Mouse (Mus musculus) liver, embryonic 13.5 days (tissue): ENCODE data around the gene 1700008O03Rik. TPM values are rescaled to one million over a fixed set of nuclear protein-coding genes. Genes with fewer than 3 reads are reported as not detected.

Experiments used
- ATAC-seq: fragments of 200-750 bp; cut with Nextera tagmentation; 2 replicates; pipeline ENCODE4 v1.8.0; 2017; ENCODE audit warnings: low read depth, mild to moderate bottlenecking, moderate number of reproducible peaks, moderate library complexity
- DNase-seq: peaks from one replicate; pipeline ENCODE4 v3.0.0; 2022
- H3K27ac ChIP-seq: fragments of 300-500 bp; sonication (generic); 2 replicates; pipeline ENCODE4 v1.5.1; 2015; ENCODE audit warnings: moderate library complexity, mild to moderate bottlenecking, inconsistent platforms
- H3K27me3 ChIP-seq: fragments of 300-500 bp; sonication (generic); 2 replicates; pipeline ENCODE4 v1.6.1; 2015; ENCODE audit warnings: mild to moderate bottlenecking, inconsistent platforms
- H3K36me3 ChIP-seq: fragments of 300-500 bp; sonication (generic); 2 replicates; pipeline ENCODE4 v1.6.1; 2015; ENCODE audit warnings: mild to moderate bottlenecking, inconsistent platforms
- H3K4me1 ChIP-seq: fragments of 300-500 bp; sonication (generic); replicated peaks from 2 replicates; pipeline ENCODE4 v1.6.1; 2015; ENCODE audit warnings: inconsistent platforms
- H3K4me2 ChIP-seq: fragments of 300-500 bp; sonication (generic); 2 replicates; pipeline ENCODE4 v1.6.1; 2015; ENCODE audit warnings: inconsistent platforms, mild to moderate bottlenecking, moderate library complexity
- H3K4me3 ChIP-seq: fragments of 300-500 bp; sonication (generic); replicated peaks from 2 replicates; pipeline ENCODE4 v1.5.1; 2015; ENCODE audit warnings: mild to moderate bottlenecking, inconsistent platforms
- H3K9ac ChIP-seq: fragments of 300-500 bp; sonication (generic); 2 replicates; pipeline ENCODE4 v1.6.1; 2015; ENCODE audit warnings: mild to moderate bottlenecking, inconsistent platforms
- H3K9me3 ChIP-seq: fragments of 300-500 bp; sonication (generic); replicated peaks from 2 replicates; pipeline ENCODE4 v1.6.1; 2016; ENCODE audit warnings: inconsistent platforms
- WGBS: fragments of 180-500 bp; shearing (Covaris S2); methylation state at CpG from one replicate; pipeline ENCODE4 v1.1.7; 2015; ENCODE audit not compliant: insufficient replicate concordance; 5-methylcytosine and 5-hydroxymethylcytosine counted together
- polyA plus RNA-seq: library from polyadenylated mRNA; unstranded; fragments of >200 nt; fragmentation: Nextera tagmentation; extraction: Ambion mirVana; gene quantifications from 2 replicates; pipeline ENCODE4 v1.2.1, GENCODE M21; 2015

1700008O03Rik gene
- polyA plus RNA-seq, 1 experiment from 2014 or later = 0.18 TPM

DNA sequence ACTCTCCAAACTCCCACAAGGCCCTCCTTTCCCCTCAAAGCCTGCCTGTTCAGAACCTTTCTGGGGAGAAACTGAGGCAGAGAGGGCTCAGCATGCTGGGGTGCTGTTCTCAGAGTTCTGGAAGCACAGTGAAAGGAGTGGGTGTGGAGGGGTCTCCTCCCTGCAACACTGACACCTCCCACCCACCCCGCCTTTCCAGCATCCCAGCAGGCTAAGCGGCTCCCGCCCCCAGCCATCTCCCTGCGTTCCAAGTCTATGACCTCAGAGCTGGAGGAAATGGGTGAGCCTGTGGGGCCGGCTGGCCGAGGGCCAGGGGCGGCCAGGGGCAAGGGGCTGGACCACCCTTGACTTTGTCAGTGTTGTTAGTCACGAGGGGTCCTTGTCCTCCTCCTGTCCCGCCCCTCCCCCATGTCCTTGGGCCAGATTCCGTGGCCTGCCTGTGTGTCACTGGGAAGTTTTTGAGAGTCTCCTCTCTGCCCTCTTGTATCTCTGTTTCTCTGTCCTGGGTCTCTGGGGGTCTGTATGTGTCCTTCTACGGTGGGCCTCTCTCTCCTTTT lies 42.1 kb downstream of the 1700008O03Rik start:
- Histone ChIP-seq H3K27me3 (peaks cover 68% of the 10 kb centered on the region), H3K4me2 (no peak overlapping the region), H3K4me3 (no peak overlapping the region), H3K9me3 (no peaks in the 10 kb centered on the region), H3K27ac (no peak overlapping the region), H3K36me3 (no peaks in the 10 kb centered on the region), H3K9ac (no peak overlapping the region), H3K4me1 (no peaks in the 10 kb centered on the region)
- 12% methylated on average over 11 of the region's 11 CpGs for WGBS
- ATAC-seq (no peak; the same call in 1 of the 2 replicates), DNase-seq (no peak)

DNA sequence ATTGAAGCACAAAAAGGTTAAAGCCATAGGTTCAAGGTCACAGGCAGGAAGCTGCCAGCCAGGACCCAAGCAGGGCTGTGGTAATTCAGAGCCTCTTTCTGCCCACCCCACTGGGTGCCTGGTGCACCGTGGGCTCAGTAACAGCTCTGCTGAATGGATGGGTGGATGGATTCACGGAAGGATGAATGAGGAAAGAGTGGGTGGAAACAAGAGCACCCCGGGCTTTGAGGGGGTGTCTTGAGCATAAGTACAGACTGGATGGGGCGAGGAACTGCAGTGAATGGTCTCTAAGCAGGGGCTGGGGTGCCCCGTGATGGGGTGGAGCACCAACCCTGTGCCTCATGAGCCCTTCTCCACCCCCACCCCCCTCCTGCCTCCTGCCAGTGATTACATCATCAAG lies 43.9 kb downstream of the 1700008O03Rik start:
- Histone ChIP-seq H3K27ac (no peak overlapping the region), H3K36me3 (no peaks in the 10 kb centered on the region), H3K4me3 (no peak overlapping the region), H3K9me3 (no peaks in the 10 kb centered on the region), H3K4me2 (no peak overlapping the region), H3K27me3 (peaks cover 73% of the 10 kb centered on the region), H3K4me1 (no peaks in the 10 kb centered on the region), H3K9ac (no peak overlapping the region)
- DNase-seq (no peak), ATAC-seq (no peak)
- 32% methylated on average over 5 of the region's 5 CpGs for WGBS

DNA sequence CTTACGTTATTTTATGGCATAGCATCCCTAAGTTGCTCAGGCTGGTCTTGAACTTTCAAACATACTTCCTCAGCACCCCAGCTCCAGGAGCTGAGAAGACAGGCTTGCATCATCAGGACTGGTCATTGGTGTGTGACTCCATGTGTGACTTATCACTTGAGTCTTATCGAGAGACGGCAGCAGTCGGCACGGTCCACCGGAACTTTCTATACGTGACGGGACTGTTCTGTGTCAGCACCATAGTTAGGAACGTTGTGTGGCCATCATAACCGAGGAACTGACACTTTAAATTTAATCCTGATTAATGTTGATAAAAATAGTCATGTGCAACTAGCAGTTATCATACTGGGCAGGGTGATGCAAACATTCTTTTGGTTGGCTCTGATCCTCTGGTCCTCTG lies 44.5 kb downstream of the 1700008O03Rik start:
- 77% methylated on average over 10 of the region's 10 CpGs for WGBS
- H3K9me3 ChIP-seq = no peaks in the 10 kb centered on the region
- H3K9ac ChIP-seq = no peak overlapping the region
- no peak for ATAC-seq
- H3K36me3 ChIP-seq = no peaks in the 10 kb centered on the region
- no peaks in the 10 kb centered on the region for H3K4me1 ChIP-seq
- DNase-seq = no peak
- H3K27me3 ChIP-seq = peaks cover 79% of the 10 kb centered on the region
- H3K27ac ChIP-seq = no peak overlapping the region
- no peak overlapping the region for H3K4me3 ChIP-seq
- H3K4me2 ChIP-seq = no peak overlapping the region

DNA sequence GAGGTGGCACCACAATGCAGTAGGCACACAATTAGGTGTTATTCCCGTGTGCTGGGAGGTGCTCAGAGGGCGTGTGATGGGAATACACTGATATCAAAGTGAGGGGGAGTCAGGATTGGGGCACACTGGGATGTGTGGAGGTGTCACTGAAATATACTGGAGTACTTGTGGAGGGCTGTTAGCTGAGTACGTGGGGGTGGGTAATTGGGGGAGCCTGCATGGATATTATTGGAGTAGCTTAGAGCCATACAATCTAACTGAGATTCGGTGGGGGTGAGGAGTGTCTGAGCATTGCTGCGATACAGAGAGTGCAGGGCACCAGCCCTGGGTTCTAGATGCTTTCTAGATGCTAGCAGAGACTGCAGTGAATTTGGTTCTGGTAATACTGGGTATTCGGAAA lies 45.4 kb downstream of the 1700008O03Rik start:
- peaks cover 84% of the 10 kb centered on the region for H3K27me3 ChIP-seq
- ATAC-seq (no peak), DNase-seq (no peak)
- H3K4me1 ChIP-seq = no peaks in the 10 kb centered on the region
- no peak overlapping the region for H3K4me3 ChIP-seq
- no peak overlapping the region for H3K27ac ChIP-seq
- H3K9ac ChIP-seq = no peak overlapping the region
- no peaks in the 10 kb centered on the region for H3K36me3 ChIP-seq
- WGBS = 44% methylated on average over 6 of the region's 6 CpGs
- no peaks in the 10 kb centered on the region for H3K9me3 ChIP-seq
- H3K4me2 ChIP-seq = no peak overlapping the region

DNA sequence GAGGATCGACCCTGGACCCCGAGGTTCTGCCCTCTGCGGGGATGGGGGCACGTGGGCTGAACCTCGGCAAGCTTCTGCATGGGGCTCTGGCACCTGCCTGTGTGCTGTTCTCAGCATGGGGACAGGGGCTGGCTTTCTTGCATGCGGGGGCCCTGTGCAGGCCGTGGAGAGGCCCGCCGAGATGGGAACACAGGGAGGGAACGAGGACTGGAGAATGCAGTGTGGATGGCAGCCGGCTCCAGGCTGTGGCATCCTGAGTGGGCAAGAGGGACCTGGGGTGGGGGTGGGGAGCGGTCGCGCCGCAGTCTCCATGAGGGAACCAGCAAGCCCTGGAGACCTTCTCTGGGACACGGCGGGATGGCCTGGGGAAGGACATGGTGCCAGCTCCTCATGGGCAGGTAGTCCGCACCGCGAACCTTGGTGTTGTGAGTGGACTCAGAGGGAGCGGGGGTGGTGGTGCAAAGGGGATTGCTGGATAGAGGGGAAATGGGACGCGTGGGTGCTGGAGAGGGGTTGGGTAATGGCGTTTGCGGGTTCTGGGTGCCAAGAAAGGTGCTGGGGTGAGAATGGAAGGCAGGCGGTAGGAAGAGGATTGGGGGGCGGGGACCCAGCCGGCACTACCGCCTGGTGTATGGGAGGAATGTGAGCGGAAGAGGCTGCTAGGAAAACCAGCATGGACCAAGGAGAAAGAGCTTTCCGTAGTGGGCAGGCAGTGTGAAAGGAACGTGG lies 48.3 kb downstream of the 1700008O03Rik start:
- Histone ChIP-seq H3K9me3 (no peaks in the 10 kb centered on the region), H3K9ac (no peak overlapping the region), H3K4me3 (no peak overlapping the region), H3K27ac (no peak overlapping the region), H3K4me2 (no peak overlapping the region), H3K36me3 (no peaks in the 10 kb centered on the region), H3K4me1 (no peaks in the 10 kb centered on the region), H3K27me3 (peaks cover 90% of the 10 kb centered on the region)
- WGBS = 5% methylated on average over 32 of the region's 32 CpGs
- no peak for ATAC-seq
- DNase-seq = no peak

DNA sequence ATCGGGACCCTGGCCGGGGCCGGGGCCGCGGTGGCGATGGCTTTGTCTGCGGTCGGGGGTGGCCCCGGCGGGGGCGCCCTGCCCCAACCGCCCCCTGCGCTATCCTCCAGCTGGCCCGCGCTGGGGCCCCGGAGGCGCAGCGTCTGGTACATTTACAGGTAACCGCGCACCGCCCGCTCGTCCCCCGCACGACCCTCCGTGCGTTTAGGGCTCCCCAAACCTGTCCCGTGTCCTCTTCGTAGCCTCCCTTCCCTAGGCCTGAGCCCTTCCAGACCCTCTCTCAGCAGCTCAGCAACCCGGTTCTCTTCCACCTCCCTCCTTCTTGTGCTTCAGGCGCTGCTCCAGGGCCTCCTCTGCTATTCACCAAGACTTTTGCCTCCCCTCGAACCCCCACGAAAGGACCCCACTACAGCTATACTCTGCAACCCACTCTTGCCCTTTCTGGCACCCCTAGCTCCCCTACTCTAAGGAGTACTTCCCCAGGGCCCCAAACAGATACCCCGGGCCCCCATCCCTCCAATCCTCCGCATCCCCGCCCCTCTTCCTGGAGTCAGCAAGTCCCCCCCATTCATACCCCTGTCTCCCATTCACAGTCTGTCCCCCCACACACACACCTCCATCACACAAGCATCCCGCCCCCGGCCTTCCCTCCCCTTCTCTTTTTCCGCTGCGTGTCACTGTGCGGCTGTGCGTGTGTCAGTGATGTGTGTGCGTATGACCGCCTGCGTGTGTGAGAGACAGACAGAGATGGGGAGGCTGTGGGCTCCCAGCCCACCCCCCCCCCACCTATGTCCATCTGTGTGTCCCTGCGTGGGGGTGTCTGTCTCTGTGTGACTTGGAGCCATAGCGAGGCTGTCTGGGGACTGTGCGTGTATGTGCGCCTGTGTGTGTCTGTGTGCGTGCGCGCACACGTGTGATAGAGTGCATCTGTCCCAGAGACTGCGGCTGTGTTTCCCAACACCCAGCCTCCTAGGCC lies 49.3 kb downstream of the 1700008O03Rik start:
- WGBS = 5% methylated on average over 52 of the region's 54 CpGs
- Histone ChIP-seq H3K9ac (no peak overlapping the region), H3K4me1 (no peaks in the 10 kb centered on the region), H3K27ac (no peak overlapping the region), H3K4me2 (peak overlapping the region; percentile 46), H3K27me3 (peaks cover 85% of the 10 kb centered on the region), H3K9me3 (no peaks in the 10 kb centered on the region), H3K36me3 (no peaks in the 10 kb centered on the region), H3K4me3 (peak overlapping the region; percentile 26)
- ATAC-seq (no peak), DNase-seq (no peak)

DNA sequence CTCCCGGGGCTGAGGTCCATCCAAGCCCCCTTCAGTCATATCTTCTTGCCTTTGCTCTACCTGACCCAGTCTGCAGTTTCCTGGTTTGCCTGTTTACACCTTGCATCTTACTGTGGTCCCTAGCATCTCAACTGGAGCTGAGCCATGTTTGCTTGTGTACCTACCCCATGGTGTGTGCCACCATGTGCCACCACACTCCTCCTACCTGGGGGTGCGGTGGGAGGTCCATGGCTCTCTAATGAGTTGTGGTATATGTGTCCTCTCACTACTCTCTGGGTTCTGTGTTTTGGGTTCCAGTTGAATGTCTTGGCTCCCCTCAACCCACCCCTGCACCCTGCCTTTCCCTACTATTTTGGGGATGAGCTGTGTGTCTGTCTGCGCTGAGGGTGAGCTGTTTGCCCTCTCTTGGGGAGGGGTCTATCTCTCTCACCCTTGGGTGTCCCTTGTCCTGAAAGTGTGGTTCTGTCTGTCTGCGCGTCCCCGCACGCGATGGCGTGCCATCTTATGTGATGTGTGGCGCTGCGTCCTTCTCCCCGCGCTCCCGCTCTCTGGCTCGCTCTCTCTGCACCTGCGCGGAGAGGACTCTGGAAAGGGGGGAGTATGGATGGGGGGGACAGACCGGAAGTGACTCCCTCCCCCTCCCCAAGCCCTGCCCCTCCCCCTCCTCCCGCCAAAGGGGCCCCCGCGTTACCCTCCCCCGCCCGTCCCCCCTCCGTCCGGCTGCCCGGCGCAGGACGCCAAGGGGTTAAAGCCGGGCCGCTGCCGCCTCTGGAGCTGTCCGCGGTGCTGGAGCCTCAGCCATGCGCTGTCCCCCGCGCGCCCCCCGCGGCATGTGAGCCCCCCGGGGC lies 50.4 kb downstream of the 1700008O03Rik start:
- ATAC-seq (no peak), DNase-seq (no peak)
- H3K4me3 ChIP-seq = peak overlapping the region; percentile 26
- no peak overlapping the region for H3K27ac ChIP-seq
- no peaks in the 10 kb centered on the region for H3K4me1 ChIP-seq
- H3K9ac ChIP-seq = no peak overlapping the region
- no peaks in the 10 kb centered on the region for H3K9me3 ChIP-seq
- peaks cover 76% of the 10 kb centered on the region for H3K27me3 ChIP-seq
- H3K4me2 ChIP-seq = peak overlapping the region; percentile 46
- H3K36me3 ChIP-seq = no peaks in the 10 kb centered on the region
- WGBS = 5% methylated on average over 33 of the region's 40 CpGs

DNA sequence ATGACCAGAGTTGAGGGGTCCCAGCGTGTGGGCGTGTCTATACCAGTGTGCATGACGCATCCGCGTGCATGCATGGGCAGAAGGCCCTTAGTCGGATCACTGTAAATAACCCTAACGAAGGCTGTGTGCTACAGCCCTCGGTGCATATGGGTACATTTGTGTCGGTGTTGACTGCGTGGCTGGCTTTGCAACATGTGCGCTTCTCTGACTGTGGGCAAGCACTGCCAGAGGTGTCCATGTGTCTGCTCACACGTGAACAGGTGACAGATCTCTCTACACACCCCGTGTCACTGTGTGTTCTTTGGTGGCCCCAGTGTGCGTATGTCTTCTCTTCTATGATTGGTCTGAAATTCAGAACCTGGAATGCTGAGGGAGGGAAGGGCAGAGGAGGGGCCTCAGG lies 51.5 kb downstream of the 1700008O03Rik start:
- H3K36me3 ChIP-seq = no peaks in the 10 kb centered on the region

DNA sequence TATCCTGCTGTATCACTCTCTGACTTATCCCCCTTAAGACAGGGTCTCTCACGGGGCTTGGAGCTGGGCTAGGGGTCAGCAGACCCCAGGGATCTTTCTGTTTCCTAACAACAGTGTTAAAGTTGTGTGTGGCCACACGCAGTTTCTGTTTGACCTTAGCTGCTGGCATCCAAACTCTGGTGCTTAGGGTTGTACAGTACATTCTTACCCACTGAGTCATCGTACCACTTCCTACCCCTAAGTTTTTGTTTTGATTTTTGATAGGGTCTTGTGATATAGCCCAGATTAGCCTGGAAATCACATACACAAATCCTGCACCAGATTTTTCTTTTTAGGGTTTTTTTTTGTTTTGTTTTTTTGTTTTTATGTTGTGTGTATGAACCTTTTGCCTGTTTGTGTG lies 53.3 kb downstream of the 1700008O03Rik start:
- WGBS = 30% methylated on average over 3 of the region's 3 CpGs
- Histone ChIP-seq H3K27me3 (peaks cover 54% of the 10 kb centered on the region), H3K4me1 (no peaks in the 10 kb centered on the region)

More for the DNA sequence above, 51.5 kb downstream of the 1700008O03Rik start:
- DNase-seq = no peak
- WGBS = 54% methylated on average over 14 of the region's 14 CpGs
- ATAC-seq = no peak
- Histone ChIP-seq H3K4me3 (no peak overlapping the region), H3K9me3 (no peaks in the 10 kb centered on the region), H3K9ac (no peak overlapping the region), H3K27ac (no peak overlapping the region), H3K27me3 (peaks cover 65% of the 10 kb centered on the region), H3K4me1 (no peaks in the 10 kb centered on the region), H3K4me2 (no peak overlapping the region)

DNA sequence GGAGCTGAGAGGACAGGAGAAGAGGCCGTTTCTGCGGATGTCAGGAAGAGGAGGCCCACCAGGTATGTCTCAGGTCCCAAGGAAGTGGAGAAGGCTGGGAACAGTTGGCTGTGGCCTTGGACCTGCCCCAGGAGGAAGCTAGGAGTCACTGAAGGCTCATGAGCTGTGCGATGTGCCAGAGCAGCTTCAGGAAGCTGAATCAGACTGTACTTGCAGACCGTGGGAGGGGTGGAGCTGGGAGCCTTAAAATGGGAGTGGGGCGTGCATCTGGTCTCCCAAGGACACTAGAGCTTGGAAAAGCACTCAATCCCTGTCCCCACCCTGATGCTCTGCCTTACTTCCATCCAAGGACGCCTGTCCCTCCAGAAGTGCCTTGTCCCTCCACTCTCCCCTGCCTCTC lies 59.0 kb downstream of the 1700008O03Rik start:
- H3K9me3 ChIP-seq = no peaks in the 10 kb centered on the region
- no peaks in the 10 kb centered on the region for H3K36me3 ChIP-seq
- H3K9ac ChIP-seq = no peak overlapping the region
- H3K4me2 ChIP-seq = no peak overlapping the region
- H3K4me3 ChIP-seq = no peak overlapping the region
- no peak for DNase-seq
- no peak for ATAC-seq
- H3K4me1 ChIP-seq = no peaks in the 10 kb centered on the region
- no peak overlapping the region for H3K27ac ChIP-seq
- WGBS = 33% methylated on average over 6 of the region's 6 CpGs
- H3K27me3 ChIP-seq = peaks cover 25% of the 10 kb centered on the region; the same call in 1 of the 2 replicates

More for the DNA sequence above, 53.3 kb downstream of the 1700008O03Rik start:
- Histone ChIP-seq H3K9me3 (no peaks in the 10 kb centered on the region), H3K36me3 (no peaks in the 10 kb centered on the region), H3K27ac (no peak overlapping the region), H3K9ac (no peak overlapping the region), H3K4me2 (no peak overlapping the region), H3K4me3 (no peak overlapping the region)
- ATAC-seq (no peak), DNase-seq (no peak)
